12 mouse cellular contexts compared by ENCODE assay signal in the genomic region with DNA sequence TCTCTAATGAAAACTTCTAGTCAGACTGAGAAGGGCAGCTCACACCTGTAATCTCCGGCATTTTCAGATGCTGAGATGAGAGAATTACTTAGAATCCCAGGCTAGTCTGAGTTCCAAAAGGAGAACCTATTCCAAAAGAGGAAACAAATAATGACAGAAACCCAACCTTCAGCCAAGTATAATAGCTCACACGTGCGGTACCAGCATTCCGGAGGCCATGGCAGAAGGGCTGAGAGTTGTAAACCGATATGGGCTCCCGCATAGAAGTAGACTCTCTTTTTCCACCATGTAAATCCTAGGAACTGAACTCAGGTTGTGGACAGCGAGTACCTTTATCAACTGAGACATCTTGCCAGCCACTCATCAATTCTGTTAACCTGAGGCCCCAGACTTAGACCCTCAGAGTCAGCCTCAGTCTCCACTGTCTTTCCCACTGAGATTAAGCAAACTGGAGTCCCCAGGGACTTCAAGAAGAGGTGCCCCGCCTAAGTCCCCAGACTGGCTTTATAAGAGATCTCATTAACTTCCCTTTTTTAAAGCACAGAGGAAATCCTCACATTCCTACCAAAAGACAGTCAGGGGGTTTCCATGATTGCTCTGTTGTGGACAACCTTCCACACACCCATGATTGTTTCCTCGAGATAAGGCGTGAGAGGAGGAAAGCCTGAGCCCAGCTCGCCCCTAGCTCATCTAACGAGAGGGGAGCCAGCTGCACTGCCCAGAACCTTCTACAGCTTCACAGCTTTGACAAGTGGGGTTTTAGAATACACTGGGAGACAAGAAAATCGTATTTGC. TPM values are rescaled to one million over a fixed set of nuclear protein-coding genes. Genes with fewer than 3 reads are reported as not detected.
A peak's percentile ranks its signal among the peaks of the same experiment; 100 is the strongest.
DNase-seq lines count a peak whose midpoint lies in the region; ATAC-seq and TF ChIP-seq lines count a peak whose summit lies in the region.
"Had no signal": no experiment of that assay in that cellular context is flagged by ENCODE, and none has a peak within 500 bp of the region (broad histone marks: within the 10 kb centered on the region; RNA-seq: fewer than 3 reads in every experiment).

No protein-coding gene starts in this region.

- H3K4me3 ChIP-seq in layer of hippocampus, adult 2 months: no peak overlapping the region
- no peak overlapping the region for H3K4me3 ChIP-seq in bone marrow, adult 2 months (replicated peaks; ENCODE audit: control insufficient read depth, low read depth, low read length)
- no peak overlapping the region for H3K4me3 ChIP-seq in embryonic facial prominence, embryonic 15.5 days (replicated peaks)
- H3K4me3 ChIP-seq: erythroblast, embryonic 14.5 days; hindbrain, embryonic 15.5 days had no signal

- no peak for DNase-seq in layer of hippocampus, adult 2 months (ENCODE audit: low spot score in 2 of 2)
- no peak for DNase-seq in layer of hippocampus, adult 18-20 months (ENCODE audit: low spot score in 2 of 2)
- DNase-seq in gastrocnemius, adult 18-20 months (ENCODE audit: low spot score): no peak
- DNase-seq in right cerebral cortex, postnatal 4 days: no peak
- DNase-seq: adrenal gland, adult 8-10 months; cerebellum, adult 2 months; kidney, postnatal 4 days had no signal

- no peaks in the 10 kb centered on the region for H3K9me3 ChIP-seq in embryonic facial prominence, embryonic 15.5 days (replicated peaks)
- H3K9me3 ChIP-seq: hindbrain, embryonic 15.5 days had no signal

- peaks cover 1% of the 10 kb centered on the region; the same call in 1 of the 2 replicates for H3K4me1 ChIP-seq in bone marrow, adult 2 months (ENCODE audit: control insufficient read depth, insufficient read depth, low read length)
- H3K4me1 ChIP-seq in embryonic facial prominence, embryonic 15.5 days: peaks cover 35% of the 10 kb centered on the region
- H3K4me1 ChIP-seq: hindbrain, embryonic 15.5 days had no signal

- TF ChIP-seq CTCF in layer of hippocampus, adult 2 months (conservative IDR thresholded peaks at IDR 0.05): no peak
- no peak for TF ChIP-seq CTCF in bone marrow, adult 2 months (IDR thresholded peaks at IDR 0.05; ENCODE audit: control insufficient read depth, insufficient read depth, low read length)

- no peaks in the 10 kb centered on the region for H3K27me3 ChIP-seq in embryonic facial prominence, embryonic 15.5 days
- H3K27me3 ChIP-seq: hindbrain, embryonic 15.5 days had no signal

- H3K36me3 ChIP-seq in embryonic facial prominence, embryonic 15.5 days: no peaks in the 10 kb centered on the region
- H3K36me3 ChIP-seq: hindbrain, embryonic 15.5 days had no signal

- no peak overlapping the region for H3K9ac ChIP-seq in embryonic facial prominence, embryonic 15.5 days
- H3K9ac ChIP-seq: hindbrain, embryonic 15.5 days had no signal

- no peak for ATAC-seq in embryonic facial prominence, embryonic 15.5 days (ENCODE audit: insufficient number of reproducible peaks, low FRiP score, low TSS enrichment, low read depth)
- ATAC-seq in megakaryocyte-erythroid progenitor cell, adult 5-6 weeks (replicated peaks; ENCODE audit: low FRiP score, low TSS enrichment, poor library complexity, severe bottlenecking): peak; percentile 28

- H3K4me2 ChIP-seq in embryonic facial prominence, embryonic 15.5 days (replicated peaks): no peak overlapping the region
- H3K4me2 ChIP-seq: hindbrain, embryonic 15.5 days had no signal

- no peak for TF ChIP-seq POLR2A in bone marrow, adult 2 months (IDR thresholded peaks at IDR 0.05; ENCODE audit: borderline replicate concordance, control insufficient read depth, low read depth, low read length)

- peak overlapping the region; percentile 7; the same call in 1 of the 2 replicates for H3K27ac ChIP-seq in layer of hippocampus, adult 2 months
- peak overlapping the region; percentile 43 for H3K27ac ChIP-seq in bone marrow, adult 2 months (ENCODE audit: control insufficient read depth, insufficient read depth, low read depth, low read length, poor library complexity)
- peak overlapping the region; percentile 40 for H3K27ac ChIP-seq in embryonic facial prominence, embryonic 15.5 days (replicated peaks)
- H3K27ac ChIP-seq: hindbrain, embryonic 15.5 days had no signal

- 7% methylated on average over 13 of the region's 13 CpGs for WGBS in bone marrow, adult 2 months
- 41% methylated on average over 13 of the region's 13 CpGs for WGBS in embryonic facial prominence, embryonic 15.5 days

RNA-seq across cellular contexts. Expression of a gene that starts 32.5 kb away (rescaled TPM):
- 100 to 1,000 TPM; 179 to 184 TPM for total RNA-seq in layer of hippocampus, adult 2 months (2021)
- total RNA-seq in layer of hippocampus, adult 18-20 months (2021): 100 to 1,000 TPM; 197 to 204 TPM
- polyA plus RNA-seq in bone marrow, adult 2 months (2011; ENCODE audit: insufficient read depth, insufficient read length, low replicate concordance, missing spikeins): 52.9 and 86.3 TPM in 2 replicates
- 497 and 506 TPM in 2 replicates for polyA plus RNA-seq in embryonic facial prominence, embryonic 15.5 days (2015; fragmentation: Nextera tagmentation; extraction: Ambion mirVana)
- total RNA-seq in megakaryocyte-erythroid progenitor cell, adult 5-6 weeks (2014; fragmentation: Nextera tagmentation): 289 and 315 TPM in 2 replicates
- total RNA-seq in megakaryocyte-erythroid progenitor cell, adult 5-6 weeks (2017): 118 and 123 TPM in 2 replicates
- total RNA-seq in gastrocnemius, adult 18-20 months (2021): 100 to 1,000 TPM; 114 to 128 TPM

RNA-seq across cellular contexts. Expression of a gene that starts 55.5 kb away (rescaled TPM):
- 10 to 100 TPM; 18.9 to 20.6 TPM for total RNA-seq in layer of hippocampus, adult 2 months (2021)
- total RNA-seq in layer of hippocampus, adult 18-20 months (2021): 10 to 100 TPM; 17.5 to 17.8 TPM
- 7.9 and 13.3 TPM in 2 replicates for polyA plus RNA-seq in bone marrow, adult 2 months (2011; ENCODE audit: insufficient read depth, insufficient read length, low replicate concordance, missing spikeins)
- polyA plus RNA-seq in embryonic facial prominence, embryonic 15.5 days (2015; fragmentation: Nextera tagmentation; extraction: Ambion mirVana): 24.7 and 26.8 TPM in 2 replicates
- total RNA-seq in megakaryocyte-erythroid progenitor cell, adult 5-6 weeks (2014; fragmentation: Nextera tagmentation): 29.8 and 33.8 TPM in 2 replicates
- total RNA-seq in megakaryocyte-erythroid progenitor cell, adult 5-6 weeks (2017): 12.4 and 21.9 TPM in 2 replicates
- total RNA-seq in gastrocnemius, adult 18-20 months (2021): 1 to 10 TPM; 9.2 to 10.0 TPM
